Mouse (Mus musculus): ENCODE data around the gene Plscr2.

DNA sequence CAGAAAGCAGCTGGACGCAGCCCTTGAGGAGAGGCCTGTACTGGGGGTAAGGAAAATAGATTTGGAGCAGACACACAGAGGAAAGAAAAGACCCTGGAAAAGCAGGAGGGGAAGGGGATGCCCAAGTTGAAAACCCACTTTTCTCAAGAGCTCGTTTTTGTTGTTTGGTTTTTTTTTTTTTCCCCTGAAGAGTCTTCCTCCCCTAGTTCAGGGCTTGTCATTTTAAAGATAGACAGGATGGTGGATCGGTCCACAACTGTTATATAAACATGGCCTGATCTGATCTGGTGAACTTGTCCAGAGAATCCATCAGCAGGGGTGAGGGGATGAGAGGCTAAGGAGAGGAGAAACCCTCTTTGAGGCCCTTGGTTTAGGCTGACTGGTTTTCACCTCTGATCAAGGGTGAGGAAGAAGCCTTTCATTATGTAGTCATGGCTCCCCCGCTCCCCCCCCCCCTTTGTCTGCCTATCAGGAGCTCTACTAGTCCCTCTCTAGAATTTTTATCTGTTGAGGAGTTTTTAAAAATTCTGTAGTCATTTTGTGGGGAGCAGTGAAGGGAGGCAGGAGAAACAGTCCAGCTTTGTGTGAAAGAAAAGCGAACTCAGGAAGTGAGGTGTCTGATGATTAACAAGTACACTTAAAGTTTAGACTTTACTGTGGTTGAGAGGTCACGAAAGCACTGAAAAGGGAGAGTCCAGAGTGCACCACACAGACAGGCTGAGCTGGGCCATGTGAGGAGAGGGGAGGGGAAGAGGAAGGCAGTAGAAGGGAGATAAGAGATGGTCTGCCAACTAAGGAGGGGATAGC lies 1.2 kb upstream of the Plscr2 start:
- TF ChIP-seq CTCF (IDR thresholded peaks at IDR 0.05; ENCODE audit: borderline replicate concordance, control insufficient read depth, extremely low read depth, insufficient read depth, low read length, poor library complexity) = no peak
- no peak for TF ChIP-seq POLR2A (IDR thresholded peaks at IDR 0.05; ENCODE audit: control insufficient read depth, extremely low read depth, insufficient read depth, low read length, poor library complexity)

Data from thymus, adult 2 months (tissue).